Mouse (Mus musculus) hindbrain, embryonic 11.5 days (tissue): ENCODE data around the gene Polr3k. TPM values are rescaled to one million over a fixed set of nuclear protein-coding genes. Genes with fewer than 3 reads are reported as not detected.

Experiments
- ATAC-seq: fragments of 200-750 bp; cut with Nextera tagmentation; 2 replicates; pipeline ENCODE4 v1.8.0; 2017; ENCODE audit warnings: mild to moderate bottlenecking, moderate TSS enrichment, moderate library complexity; ENCODE audit not compliant: low FRiP score
- DNase-seq: peaks from one replicate; pipeline ENCODE4 v3.0.0-alpha.2; 2015; ENCODE audit warnings: low spot score
- H3K27ac ChIP-seq: fragments of 300-500 bp; sonication (generic); 2 replicates; pipeline ENCODE4 v1.5.1; 2014; ENCODE audit warnings: mild to moderate bottlenecking, low read depth, low read length
- H3K27me3 ChIP-seq: fragments of 300-500 bp; sonication (generic); 2 replicates; pipeline ENCODE4 v1.6.1; 2014; ENCODE audit warnings: mild to moderate bottlenecking, low read length, moderate library complexity, mixed read lengths; ENCODE audit not compliant: control insufficient read depth, insufficient read depth
- H3K36me3 ChIP-seq: fragments of 300-500 bp; sonication (generic); 2 replicates; pipeline ENCODE4 v1.6.1; 2014; ENCODE audit warnings: mild to moderate bottlenecking, low read length, moderate library complexity, mixed read lengths; ENCODE audit not compliant: control insufficient read depth, insufficient read depth
- H3K4me1 ChIP-seq: fragments of 300-500 bp; sonication (generic); replicated peaks from 2 replicates; pipeline ENCODE4 v1.6.1; 2014; ENCODE audit warnings: low read length, mixed read lengths; ENCODE audit not compliant: control insufficient read depth, insufficient read depth
- H3K4me2 ChIP-seq: fragments of 300-500 bp; sonication (generic); replicated peaks from 2 replicates; pipeline ENCODE4 v1.6.1; 2014; ENCODE audit warnings: mild to moderate bottlenecking, low read depth, low read length
- H3K4me3 ChIP-seq: fragments of 300-500 bp; sonication (generic); 2 replicates; pipeline ENCODE4 v1.5.1; 2014; ENCODE audit warnings: low read depth, low read length
- H3K9ac ChIP-seq: fragments of 300-500 bp; sonication (generic); 2 replicates; pipeline ENCODE4 v1.6.1; 2014; ENCODE audit warnings: low read depth, low read length
- H3K9me3 ChIP-seq: fragments of 300-500 bp; sonication (generic); 2 replicates; pipeline ENCODE4 v1.6.1; 2016; ENCODE audit warnings: low read length; ENCODE audit not compliant: control insufficient read depth
- WGBS: fragments of 180-500 bp; shearing (Covaris S2); extraction: QIAGEN DNeasy Blood & Tissue Kit; methylation state at CpG from one replicate; pipeline ENCODE4 v1.1.7; 2014; 5-methylcytosine and 5-hydroxymethylcytosine counted together
- polyA plus RNA-seq: library from polyadenylated mRNA; unstranded; fragments of >200 nt; fragmentation: Nextera tagmentation; extraction: Ambion mirVana; gene quantifications from 2 replicates; pipeline ENCODE4 v1.2.1, GENCODE M21; 2014

The Polr3k gene
- polyA plus RNA-seq, 1 experiment from 2014 or later: 96.5 TPM

GRCm38 (mm10) chr2:181871039-181871438 is 6.9 kb downstream of the Polr3k start:
- Histone ChIP-seq H3K27ac (no peak overlapping the region), H3K9me3 (no peaks in the 10 kb centered on the region), H3K4me3 (no peak overlapping the region), H3K9ac (no peak overlapping the region), H3K4me1 (no peaks in the 10 kb centered on the region), H3K4me2 (no peak overlapping the region), H3K27me3 (no peaks in the 10 kb centered on the region), H3K36me3 (no peaks in the 10 kb centered on the region)
- no peak; the same call in 1 of the 2 replicates for ATAC-seq
- no peak for DNase-seq
- WGBS: 92% methylated on average over 2 of the region's 2 CpGs

DNA sequence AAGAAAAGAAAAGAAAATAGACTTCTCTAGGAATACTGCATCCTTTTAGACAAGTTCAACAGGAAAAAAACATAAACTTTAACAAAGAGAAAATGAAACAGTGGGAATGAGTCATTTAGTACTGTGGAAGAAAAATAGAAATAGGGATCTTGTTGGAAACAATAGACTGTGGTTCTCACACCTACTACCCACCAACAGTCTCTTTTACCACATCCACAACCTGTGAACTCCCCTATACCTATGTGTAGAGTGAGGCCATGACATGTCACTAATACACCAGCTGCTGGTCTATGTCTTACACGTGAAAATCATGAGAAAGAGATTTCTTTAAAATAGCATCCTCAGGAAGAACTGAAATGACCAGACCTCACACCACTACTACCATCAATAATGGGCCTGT is 14.8 kb downstream of the Polr3k start:
- Histone ChIP-seq H3K4me3 (no peak overlapping the region), H3K9me3 (no peaks in the 10 kb centered on the region), H3K27me3 (no peaks in the 10 kb centered on the region), H3K27ac (no peak overlapping the region), H3K4me1 (no peaks in the 10 kb centered on the region), H3K9ac (no peak overlapping the region), H3K4me2 (no peak overlapping the region), H3K36me3 (no peaks in the 10 kb centered on the region)
- ATAC-seq: no peak
- no peak for DNase-seq
- WGBS: 73% methylated on average over 1 of the region's 1 CpGs

DNA sequence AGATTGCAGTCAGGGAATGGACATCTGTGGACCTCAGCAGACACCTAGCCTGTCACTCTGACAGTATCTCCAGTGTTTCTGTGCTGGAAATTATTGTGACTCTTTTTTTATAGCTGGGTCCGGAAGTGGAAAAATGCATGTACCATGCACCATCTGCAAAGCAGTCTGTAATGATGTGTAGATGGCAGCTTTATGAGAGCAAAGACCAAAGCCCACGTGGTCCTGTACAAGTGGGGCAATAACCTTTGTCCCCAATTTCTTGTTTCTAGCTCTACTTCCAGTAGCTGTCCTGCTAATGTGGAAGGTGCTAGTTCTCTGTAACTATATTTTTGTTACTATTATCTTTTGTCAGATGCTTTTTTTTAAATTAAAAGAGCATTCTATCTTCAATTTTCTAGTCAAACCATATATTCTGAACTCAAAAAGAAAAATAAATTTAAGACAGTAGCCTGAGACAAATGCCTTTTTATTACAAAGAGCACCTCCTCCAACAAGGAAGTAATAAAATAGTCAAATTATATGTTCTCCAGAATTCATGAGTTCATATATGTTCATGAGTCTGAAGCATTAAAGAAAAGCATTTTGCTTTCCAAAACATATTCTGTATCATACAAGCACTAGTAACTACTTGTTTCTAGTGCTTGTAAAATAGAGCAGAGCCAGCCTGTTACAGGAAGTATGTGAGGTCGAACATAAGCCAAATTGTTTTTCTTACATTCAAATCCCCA is 19.0 kb downstream of the Polr3k start:
- ATAC-seq: no peak
- Histone ChIP-seq H3K9ac (no peak overlapping the region), H3K27me3 (no peaks in the 10 kb centered on the region), H3K4me3 (no peak overlapping the region), H3K27ac (no peak overlapping the region), H3K9me3 (no peaks in the 10 kb centered on the region), H3K4me2 (no peak overlapping the region), H3K4me1 (no peaks in the 10 kb centered on the region), H3K36me3 (no peaks in the 10 kb centered on the region)
- 89% methylated on average over 3 of the region's 3 CpGs for WGBS
- DNase-seq: no peak

DNA sequence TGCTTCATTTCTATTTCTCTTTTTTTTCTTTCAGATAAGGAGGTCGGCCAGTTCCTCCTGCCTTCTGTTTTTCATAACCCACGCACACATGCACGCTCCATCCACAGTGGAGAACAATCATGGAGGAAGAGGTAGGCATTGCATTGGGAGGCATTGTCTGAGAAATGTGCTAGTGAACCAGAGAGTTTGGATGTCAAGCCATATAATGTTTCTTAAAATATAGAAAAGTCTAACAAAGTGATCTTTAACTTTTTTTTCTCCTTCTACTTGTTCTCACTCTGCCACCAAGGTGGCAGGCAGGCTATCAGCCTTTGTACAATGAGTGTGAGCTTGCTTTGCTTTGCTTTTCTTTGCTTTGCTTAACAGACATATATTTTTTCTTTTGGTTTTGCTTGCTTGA is 53.7 kb downstream of the Polr3k start:
- WGBS: 55% methylated on average over 3 of the region's 3 CpGs

DNA sequence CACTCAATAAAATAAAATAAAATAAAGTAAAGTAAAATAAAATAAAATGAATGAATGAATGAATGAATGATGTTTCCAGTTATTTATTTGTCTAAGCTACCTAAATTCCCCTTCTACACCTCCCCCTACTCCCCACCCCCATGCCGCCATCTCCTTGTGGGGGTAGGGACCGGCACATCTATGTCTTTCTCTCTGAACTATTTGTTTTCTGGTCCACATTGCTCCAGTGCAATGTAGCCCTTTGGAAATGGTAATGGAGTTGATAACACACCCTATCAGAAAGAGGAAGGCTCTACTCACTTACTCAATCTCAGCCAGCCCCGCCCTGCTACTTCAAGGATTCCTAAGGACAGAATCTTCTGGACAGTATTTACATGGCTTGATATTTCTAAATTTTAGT is 54.4 kb downstream of the Polr3k start:
- ATAC-seq: no peak; the same call in 1 of the 2 replicates
- no peaks in the 10 kb centered on the region for H3K27me3 ChIP-seq
- no peak overlapping the region for H3K4me3 ChIP-seq
- no peak overlapping the region for H3K4me2 ChIP-seq
- no peaks in the 10 kb centered on the region for H3K36me3 ChIP-seq
- 54% methylated on average over 3 of the region's 3 CpGs for WGBS
- no peak overlapping the region for H3K27ac ChIP-seq
- H3K9me3 ChIP-seq: no peaks in the 10 kb centered on the region
- H3K9ac ChIP-seq: no peak overlapping the region
- DNase-seq: peak; percentile 42
- no peaks in the 10 kb centered on the region for H3K4me1 ChIP-seq

More for the DNA sequence above, 53.7 kb downstream of the Polr3k start:
- Histone ChIP-seq H3K36me3 (no peaks in the 10 kb centered on the region), H3K9ac (no peak overlapping the region), H3K4me3 (no peak overlapping the region), H3K4me1 (no peaks in the 10 kb centered on the region), H3K27me3 (no peaks in the 10 kb centered on the region), H3K9me3 (no peaks in the 10 kb centered on the region), H3K4me2 (no peak overlapping the region), H3K27ac (no peak overlapping the region)
- DNase-seq (peak; percentile 62), ATAC-seq (no peak)

Other genes starting within 250 kb of the Polr3k start
- gene Gm29797, start 207.3 kb upstream of the Polr3k start, polyA plus RNA-seq: 0.35 TPM in 1 of 2 replicates, not detected in the other
- gene Sox18, start 192.7 kb upstream of the Polr3k start, polyA plus RNA-seq: 17.0 and 17.1 TPM in 2 replicates
- 20.7 and 21.2 TPM in 2 replicates for gene Tcea2, start 184.0 kb upstream of the Polr3k start, polyA plus RNA-seq
- 62.2 and 63.7 TPM in 2 replicates for gene Rgs19, start 170.4 kb upstream of the Polr3k start, polyA plus RNA-seq
- gene Lkaaear1, start 165.9 kb upstream of the Polr3k start, polyA plus RNA-seq: not detected in 2 replicates
- gene Oprl1, start 149.3 kb upstream of the Polr3k start, polyA plus RNA-seq: 21.6 and 24.3 TPM in 2 replicates
- gene Myt1, start 101.0 kb upstream of the Polr3k start, polyA plus RNA-seq: 38.7 and 39.3 TPM in 2 replicates
- 33.8 and 34.3 TPM in 2 replicates for gene Pcmtd2, start 26.5 kb upstream of the Polr3k start, polyA plus RNA-seq
- gene Gm14496, start 126.8 kb downstream of the Polr3k start, polyA plus RNA-seq: not detected in 2 replicates